In genomic region chr2:164006932-164007331, GRCm38 (mm10) we compare ENCODE assay signal across 8 mouse cellular contexts. TPM values are rescaled to one million over a fixed set of nuclear protein-coding genes. Genes with fewer than 3 reads are reported as not detected.
DNase-seq lines count a peak whose midpoint lies in the region; ATAC-seq and TF ChIP-seq lines count a peak whose summit lies in the region.

No protein-coding gene starts in this region.

- intact Hi-C loops in left cerebral cortex, postnatal 36 days (cut with DNase I) = no loop called here

- 63% methylated on average over 10 of the region's 10 CpGs for WGBS in limb, embryonic 11.5 days
- WGBS in limb, embryonic 10.5 days = 76% methylated on average over 10 of the region's 10 CpGs
- 84% methylated on average over 10 of the region's 10 CpGs for WGBS in forebrain, embryonic 16.5 days
- 81% methylated on average over 10 of the region's 10 CpGs for WGBS in hindbrain, postnatal 0 days

- no peak for TF ChIP-seq CTCF in hindbrain, postnatal 0 days (IDR thresholded peaks at IDR 0.05; ENCODE audit: low read depth)

- H3K9ac ChIP-seq in limb, embryonic 11.5 days (ENCODE audit: low read length) = no peak overlapping the region
- H3K9ac ChIP-seq in forebrain, embryonic 16.5 days (replicated peaks; ENCODE audit: low read depth, low read length) = no peak overlapping the region
- H3K9ac ChIP-seq in hindbrain, postnatal 0 days (replicated peaks; ENCODE audit: low read length) = no peak overlapping the region

- no peaks in the 10 kb centered on the region for H3K27me3 ChIP-seq in limb, embryonic 11.5 days (ENCODE audit: control insufficient read depth, insufficient read depth, low read length)
- no peaks in the 10 kb centered on the region for H3K27me3 ChIP-seq in limb, embryonic 10.5 days (ENCODE audit: low read depth, poor library complexity, severe bottlenecking)
- H3K27me3 ChIP-seq in forebrain, embryonic 16.5 days (replicated peaks; ENCODE audit: control insufficient read depth, insufficient read depth, low read length) = no peaks in the 10 kb centered on the region
- H3K27me3 ChIP-seq in hindbrain, postnatal 0 days (ENCODE audit: insufficient read depth, low read length) = no peaks in the 10 kb centered on the region

- no peak for ATAC-seq in limb, embryonic 11.5 days (ENCODE audit: insufficient number of reproducible peaks, low FRiP score, low TSS enrichment, low read depth)
- peak; percentile 50 for ATAC-seq in granulocyte monocyte progenitor cell, adult 5-6 weeks (replicated peaks; ENCODE audit: poor library complexity, severe bottlenecking)
- ATAC-seq in neutrophil, adult 5-6 weeks (ENCODE audit: extremely low read depth, insufficient number of reproducible peaks, low FRiP score, poor library complexity, severe bottlenecking) = peak; percentile 66
- ATAC-seq in forebrain, embryonic 16.5 days = no peak
- no peak for ATAC-seq in hindbrain, postnatal 0 days

- H3K4me2 ChIP-seq in limb, embryonic 11.5 days (ENCODE audit: low read depth, severe bottlenecking) = no peak overlapping the region
- no peak overlapping the region for H3K4me2 ChIP-seq in forebrain, embryonic 16.5 days (ENCODE audit: low read length)
- no peak overlapping the region for H3K4me2 ChIP-seq in hindbrain, postnatal 0 days (ENCODE audit: low read depth, low read length)

- H3K36me3 ChIP-seq in limb, embryonic 11.5 days (ENCODE audit: control insufficient read depth, insufficient read depth, low read length) = peaks cover 4% of the 10 kb centered on the region; the same call in 1 of the 2 replicates
- peaks cover 30% of the 10 kb centered on the region for H3K36me3 ChIP-seq in limb, embryonic 10.5 days
- H3K36me3 ChIP-seq in forebrain, embryonic 16.5 days (ENCODE audit: control insufficient read depth, insufficient read depth) = no peaks in the 10 kb centered on the region
- H3K36me3 ChIP-seq in hindbrain, postnatal 0 days (ENCODE audit: insufficient read depth, low read length) = peaks cover 4% of the 10 kb centered on the region; the same call in 1 of the 2 replicates

- H3K27ac ChIP-seq in limb, embryonic 11.5 days (replicated peaks; ENCODE audit: low read depth, low read length) = 0 out of 2 replicates have a peak overlapping the region, but pooled peaks have one; percentile 42
- H3K27ac ChIP-seq in limb, embryonic 10.5 days = no peak overlapping the region
- no peak overlapping the region for H3K27ac ChIP-seq in forebrain, embryonic 16.5 days (ENCODE audit: low read length)
- H3K27ac ChIP-seq in hindbrain, postnatal 0 days = no peak overlapping the region

- no peak overlapping the region for H3K4me3 ChIP-seq in limb, embryonic 11.5 days (ENCODE audit: low read depth, low read length)
- H3K4me3 ChIP-seq in limb, embryonic 10.5 days = no peak overlapping the region
- H3K4me3 ChIP-seq in forebrain, embryonic 16.5 days (replicated peaks; ENCODE audit: low read length) = no peak overlapping the region
- no peak overlapping the region for H3K4me3 ChIP-seq in hindbrain, postnatal 0 days (ENCODE audit: low read length)

- no peaks in the 10 kb centered on the region for H3K9me3 ChIP-seq in limb, embryonic 11.5 days (ENCODE audit: control insufficient read depth, low read length)
- H3K9me3 ChIP-seq in limb, embryonic 10.5 days (replicated peaks) = no peaks in the 10 kb centered on the region
- H3K9me3 ChIP-seq in forebrain, embryonic 16.5 days (ENCODE audit: control insufficient read depth, low read length) = no peaks in the 10 kb centered on the region
- H3K9me3 ChIP-seq in hindbrain, postnatal 0 days (ENCODE audit: low read length) = no peaks in the 10 kb centered on the region

- no peak for DNase-seq in limb, embryonic 11.5 days (ENCODE audit: low spot score)
- no peak for DNase-seq in limb, embryonic 10.5 days (ENCODE audit: low spot score)
- DNase-seq in kidney, postnatal 36 days = peak; percentile 72 to 77
- DNase-seq in left cerebral cortex, postnatal 36 days (ENCODE audit: low spot score in 2 of 2) = no peak
- DNase-seq in hindbrain, postnatal 0 days (ENCODE audit: low spot score) = no peak

- H3K4me1 ChIP-seq in limb, embryonic 11.5 days (ENCODE audit: control insufficient read depth, insufficient read depth, low read length) = no peaks in the 10 kb centered on the region
- H3K4me1 ChIP-seq in limb, embryonic 10.5 days = peaks cover 16% of the 10 kb centered on the region
- peaks cover 21% of the 10 kb centered on the region for H3K4me1 ChIP-seq in forebrain, embryonic 16.5 days (replicated peaks; ENCODE audit: control insufficient read depth, insufficient read depth, low read length)
- no peaks in the 10 kb centered on the region for H3K4me1 ChIP-seq in hindbrain, postnatal 0 days (ENCODE audit: insufficient read depth, low read length)

RNA-seq across cellular contexts. Expression of gene Ywhab, which starts 12.2 kb away (rescaled TPM):
- polyA plus RNA-seq in limb, embryonic 11.5 days (2014; fragmentation: Nextera tagmentation; extraction: Ambion mirVana) = 323 TPM in 2 replicates
- polyA plus RNA-seq in limb, embryonic 10.5 days (2016; fragmentation: Nextera tagmentation; extraction: Ambion mirVana) = 307 and 327 TPM in 2 replicates
- total RNA-seq in granulocyte monocyte progenitor cell, adult 5-6 weeks (2014; fragmentation: Nextera tagmentation) = 125 and 137 TPM in 2 replicates
- 64.1 and 69.6 TPM in 2 replicates for total RNA-seq in granulocyte monocyte progenitor cell, adult 5-6 weeks (2017)
- 48.5 and 49.7 TPM in 2 replicates for total RNA-seq in neutrophil, adult 5-6 weeks (2017)
- 453 and 463 TPM in 2 replicates for polyA plus RNA-seq in forebrain, embryonic 16.5 days (2015; fragmentation: Nextera tagmentation; extraction: Ambion mirVana)
- 100 to 1,000 TPM; 422 to 471 TPM for total RNA-seq in left cerebral cortex, postnatal 36 days (2021)
- 131 and 134 TPM in 2 replicates for total RNA-seq in hindbrain, postnatal 0 days (2014; rRNA removed)
- polyA plus RNA-seq in hindbrain, postnatal 0 days (2015; fragmentation: Nextera tagmentation; extraction: Ambion mirVana) = 583 and 590 TPM in 2 replicates

RNA-seq across cellular contexts. Expression of gene Pabpc1l, which starts 18.3 kb away (rescaled TPM):
- 2.2 and 2.8 TPM in 2 replicates for polyA plus RNA-seq in limb, embryonic 11.5 days (2014; fragmentation: Nextera tagmentation; extraction: Ambion mirVana)
- 0.76 and 1.3 TPM in 2 replicates for polyA plus RNA-seq in limb, embryonic 10.5 days (2016; fragmentation: Nextera tagmentation; extraction: Ambion mirVana)
- total RNA-seq in granulocyte monocyte progenitor cell, adult 5-6 weeks (2014; fragmentation: Nextera tagmentation) = not detected in 2 replicates
- not detected in 2 replicates for total RNA-seq in granulocyte monocyte progenitor cell, adult 5-6 weeks (2017)
- 0.37 and 6.4 TPM in 2 replicates for total RNA-seq in neutrophil, adult 5-6 weeks (2017)
- 2.3 and 3.7 TPM in 2 replicates for polyA plus RNA-seq in forebrain, embryonic 16.5 days (2015; fragmentation: Nextera tagmentation; extraction: Ambion mirVana)
- 1 to 10 TPM in 1 of 2 experiments, under 1 TPM in 1; 0.44 to 2.0 TPM for total RNA-seq in left cerebral cortex, postnatal 36 days (2021)
- 1.3 TPM in 1 of 2 replicates, not detected in the other for total RNA-seq in hindbrain, postnatal 0 days (2014; rRNA removed)
- polyA plus RNA-seq in hindbrain, postnatal 0 days (2015; fragmentation: Nextera tagmentation; extraction: Ambion mirVana) = 2.0 and 2.2 TPM in 2 replicates

Comparison
In these comparisons a context has a peak if more than half of its experiments do, and no peak if none do; other contexts are left out.
1. ATAC-seq: peak in granulocyte monocyte progenitor cell, adult 5-6 weeks (single experiment) and neutrophil, adult 5-6 weeks (single experiment); none in limb, embryonic 11.5 days (single experiment), forebrain, embryonic 16.5 days (single experiment) and hindbrain, postnatal 0 days (single experiment).
2. DNase-seq: peak in kidney, postnatal 36 days (2 of 2); none in limb, embryonic 11.5 days (single experiment), limb, embryonic 10.5 days (single experiment), left cerebral cortex, postnatal 36 days (0 of 2) and hindbrain, postnatal 0 days (single experiment).